ENCODE assay signal across 16 mouse cellular contexts in genomic region chr11:79017161-79017606, GRCm38 (mm10). TPM values are rescaled to one million over a fixed set of nuclear protein-coding genes. Genes with fewer than 3 reads are reported as not detected.
DNase-seq lines count a peak whose midpoint lies in the region; ATAC-seq and TF ChIP-seq lines count a peak whose summit lies in the region.
"Had no signal": no experiment of that assay in that cellular context is flagged by ENCODE, and none has a peak within 500 bp of the region (broad histone marks: within the 10 kb centered on the region; RNA-seq: fewer than 3 reads in every experiment).

No protein-coding gene starts in this region.

- H3K27ac ChIP-seq in liver, embryonic 12.5 days, result peak overlapping the region; percentile 32; the same call in 1 of the 2 replicates
- no peak overlapping the region for H3K27ac ChIP-seq in liver, embryonic 11.5 days (ENCODE audit: low read depth, low read length)
- H3K27ac ChIP-seq in MEL (ENCODE audit: control insufficient read depth, low read depth, low read length) (peak overlapping the region; percentile 29; the same call in 1 of the 2 replicates), macrophage (0 out of 2 replicates have a peak overlapping the region, but pooled peaks have one; percentile 1)
- no peak overlapping the region for H3K27ac ChIP-seq in intestine, postnatal 0 days (ENCODE audit: low read depth, low read length)
- H3K27ac ChIP-seq: forebrain, embryonic 12.5 days; liver, embryonic 15.5 days; neural tube, embryonic 13.5 days had no signal

- peak in 1 of 2 experiments; percentile 26; a peak in 1 of 4 replicates for TF ChIP-seq POLR2A in MEL (IDR thresholded peaks at IDR 0.05; ENCODE audit: control insufficient read depth in 1 of 2, insufficient read depth in 1 of 2, low read depth in 1 of 2, low read length in 2 of 2, poor library complexity in 1 of 2)

- peaks cover 49% of the 10 kb centered on the region for H3K36me3 ChIP-seq in liver, embryonic 12.5 days
- H3K36me3 ChIP-seq in liver, embryonic 11.5 days (ENCODE audit: control insufficient read depth, insufficient read depth, low read length), result peaks cover 8% of the 10 kb centered on the region; the same call in 1 of the 2 replicates
- H3K36me3 ChIP-seq in MEL (ENCODE audit: control insufficient read depth in 1 of 2, insufficient read depth in 2 of 2, low read length in 2 of 2) (peaks cover 0 to 7% of the 10 kb centered on the region in 2 experiments; a peak in 2 of 4 replicates), macrophage (ENCODE audit: inconsistent target) (no peaks in the 10 kb centered on the region)
- peaks cover 78% of the 10 kb centered on the region for H3K36me3 ChIP-seq in intestine, postnatal 0 days (ENCODE audit: control insufficient read depth, insufficient read depth)

- TF ChIP-seq RAD21 in MEL (IDR thresholded peaks at IDR 0.05; ENCODE audit: low read depth, low read length), result no peak

- H3K9ac ChIP-seq in liver, embryonic 12.5 days, result no peak overlapping the region
- no peak overlapping the region for H3K9ac ChIP-seq in liver, embryonic 11.5 days (ENCODE audit: low read depth, low read length)
- peak overlapping the region; percentile 60 for H3K9ac ChIP-seq in MEL (ENCODE audit: control insufficient read depth, low read depth, low read length, poor library complexity, severe bottlenecking)
- H3K9ac ChIP-seq in intestine, postnatal 0 days (ENCODE audit: low read depth, low read length), result no peak overlapping the region
- H3K9ac ChIP-seq: forebrain, embryonic 12.5 days; liver, embryonic 15.5 days had no signal

- 43% methylated on average over 7 of the region's 7 CpGs for WGBS in liver, embryonic 12.5 days (ENCODE audit: insufficient replicate concordance)
- 51% methylated on average over 7 of the region's 7 CpGs for WGBS in liver, embryonic 11.5 days
- 4% methylated on average over 7 of the region's 7 CpGs for WGBS in macrophage (ENCODE audit: missing documents)
- 77% methylated on average over 7 of the region's 7 CpGs for WGBS in intestine, postnatal 0 days

- H3K9me3 ChIP-seq in liver, embryonic 12.5 days (replicated peaks), result no peaks in the 10 kb centered on the region
- no peaks in the 10 kb centered on the region for H3K9me3 ChIP-seq in liver, embryonic 11.5 days (ENCODE audit: control insufficient read depth, low read length)
- H3K9me3 ChIP-seq in MEL (replicated peaks; ENCODE audit: insufficient read depth, low read length), result no peaks in the 10 kb centered on the region
- H3K9me3 ChIP-seq in intestine, postnatal 0 days (ENCODE audit: control insufficient read depth), result no peaks in the 10 kb centered on the region
- H3K9me3 ChIP-seq: forebrain, embryonic 12.5 days; liver, embryonic 15.5 days; neural tube, embryonic 13.5 days had no signal

- no peaks in the 10 kb centered on the region for H3K27me3 ChIP-seq in liver, embryonic 12.5 days (replicated peaks)
- H3K27me3 ChIP-seq in liver, embryonic 11.5 days (replicated peaks; ENCODE audit: control insufficient read depth, insufficient read depth, low read length), result no peaks in the 10 kb centered on the region
- no peaks in the 10 kb centered on the region for H3K27me3 ChIP-seq in MEL (ENCODE audit: control insufficient read depth in 1 of 2, insufficient read depth in 2 of 2, low read length in 2 of 2)
- no peaks in the 10 kb centered on the region for H3K27me3 ChIP-seq in intestine, postnatal 0 days (replicated peaks; ENCODE audit: control insufficient read depth, insufficient read depth, low read length)
- H3K27me3 ChIP-seq: forebrain, embryonic 12.5 days; liver, embryonic 15.5 days; neural tube, embryonic 13.5 days had no signal

- H3K79me2 ChIP-seq in MEL (ENCODE audit: control insufficient read depth, insufficient read depth, low read length, poor library complexity), result no peaks in the 10 kb centered on the region
- no peaks in the 10 kb centered on the region for H3K79me2 ChIP-seq in macrophage (ENCODE audit: inconsistent target)

- H3K4me3 ChIP-seq in liver, embryonic 12.5 days, result no peak overlapping the region
- no peak overlapping the region for H3K4me3 ChIP-seq in liver, embryonic 11.5 days (ENCODE audit: low read depth, low read length)
- peak overlapping the region; percentile 2 to 22; a peak in 2 of 4 replicates for H3K4me3 ChIP-seq in MEL (ENCODE audit: control insufficient read depth in 1 of 2, insufficient read depth in 1 of 2, low read depth in 2 of 2, low read length in 2 of 2)
- H3K4me3 ChIP-seq in macrophage (ENCODE audit: inconsistent target), result no peak overlapping the region
- no peak overlapping the region for H3K4me3 ChIP-seq in intestine, postnatal 0 days (ENCODE audit: low read depth, low read length)
- H3K4me3 ChIP-seq: forebrain, embryonic 12.5 days; liver, embryonic 15.5 days; neural tube, embryonic 13.5 days had no signal

- no peak; a peak in 1 of 4 replicates for TF ChIP-seq EP300 in MEL (IDR thresholded peaks at IDR 0.05; ENCODE audit: low read depth in 1 of 2, low read length in 2 of 2)

- peaks cover 46% of the 10 kb centered on the region for H3K4me1 ChIP-seq in liver, embryonic 12.5 days
- H3K4me1 ChIP-seq in liver, embryonic 11.5 days (replicated peaks; ENCODE audit: control insufficient read depth, insufficient read depth, low read length), result peaks cover 27% of the 10 kb centered on the region
- H3K4me1 ChIP-seq in MEL (ENCODE audit: control insufficient read depth in 1 of 2, insufficient read depth in 2 of 2, low read length in 2 of 2), result peaks cover 5 to 9% of the 10 kb centered on the region in 2 experiments; a peak in 2 of 4 replicates
- no peaks in the 10 kb centered on the region for H3K4me1 ChIP-seq in intestine, postnatal 0 days (replicated peaks; ENCODE audit: control insufficient read depth, insufficient read depth, low read length)

- no peak overlapping the region for H3K4me2 ChIP-seq in liver, embryonic 12.5 days
- H3K4me2 ChIP-seq in liver, embryonic 11.5 days, result no peak overlapping the region
- no peak overlapping the region for H3K4me2 ChIP-seq in intestine, postnatal 0 days (replicated peaks; ENCODE audit: low read depth)
- H3K4me2 ChIP-seq: forebrain, embryonic 12.5 days; liver, embryonic 15.5 days; neural tube, embryonic 13.5 days had no signal

- no peak for DNase-seq in liver, embryonic 11.5 days (ENCODE audit: low spot score)
- peak; percentile 84 to 87 for DNase-seq in B cell, adult 2 months
- DNase-seq in MEL (ENCODE audit: low read depth, low spot score), result peak; percentile 78
- DNase-seq in gastrocnemius, adult 18-20 months (ENCODE audit: low spot score), result no peak
- no peak for DNase-seq in Muller cell, postnatal 12 days (ENCODE audit: inconsistent ontology term)
- DNase-seq: cerebellum, adult 11-12 months; kidney, adult 9 months; left cerebral cortex, postnatal 4 days had no signal

- ATAC-seq in liver, embryonic 12.5 days, result no peak
- ATAC-seq in liver, embryonic 11.5 days (replicated peaks; ENCODE audit: low FRiP score), result no peak
- ATAC-seq in intestine, postnatal 0 days, result no peak
- ATAC-seq: CD4-positive, CD25-positive, alpha-beta regulatory T cell, adult 4 months; midbrain, embryonic 16.5 days had no signal

- TF ChIP-seq CTCF in MEL (IDR thresholded peaks at IDR 0.05 in 2 of 3, conservative IDR thresholded peaks at IDR 0.05 in 1 of 3; ENCODE audit: control insufficient read depth in 1 of 3, insufficient read depth in 1 of 3, low read depth in 2 of 3, low read length in 3 of 3, poor library complexity in 1 of 3, severe bottlenecking in 1 of 3), result no peak
- TF ChIP-seq CTCF in intestine, postnatal 0 days (IDR thresholded peaks at IDR 0.05; ENCODE audit: low read depth), result no peak

TF ChIP-seq in MEL, 35 proteins besides CTCF, POLR2A, EP300 and RAD21:
- TF ChIP-seq SIN3A (IDR thresholded peaks at IDR 0.05; ENCODE audit: low read length), result 0 out of 2 replicates have a peak, but pooled peaks have one; percentile 5
- TF ChIP-seq RCOR1 (IDR thresholded peaks at IDR 0.05; ENCODE audit: low read depth, low read length), result no peak

RNA-seq across cellular contexts. Expression of gene Lgals9, which starts 32.4 kb away (rescaled TPM):
- polyA plus RNA-seq in liver, embryonic 12.5 days (2016; fragmentation: Nextera tagmentation; extraction: Ambion mirVana), result 40.8 and 45.7 TPM in 2 replicates
- polyA plus RNA-seq in liver, embryonic 11.5 days (2014; fragmentation: Nextera tagmentation; extraction: Ambion mirVana), result 44.1 and 47.1 TPM in 2 replicates
- 160 and 184 TPM in 2 replicates for total RNA-seq in MEL (2012; rRNA removed)
- 100 to 1,000 TPM; 228 to 287 TPM for polyA plus RNA-seq in MEL (2012; ENCODE audit: insufficient read depth in 1 of 2, insufficient read length in 2 of 2, low read depth in 1 of 2, low replicate concordance in 2 of 2, missing spikeins in 1 of 2)
- 100 to 1,000 TPM in 16 of 26 experiments, 10 to 100 TPM in 10; 33.3 to 371 (median 145) TPM for total RNA-seq in macrophage (2018; cell fraction: chromatin; rRNA removed)
- 100 to 1,000 TPM; 260 to 946 (median 518) TPM for total RNA-seq in macrophage (2018; cell fraction: cytosol; rRNA removed)
- total RNA-seq in macrophage (2018; cell fraction: nucleus; rRNA removed), result 100 to 1,000 TPM in 21 of 26 experiments, 10 to 100 TPM in 5; 76.4 to 409 (median 272) TPM
- 323 to 421 TPM (median 415 TPM) in 3 replicates for polyA plus RNA-seq in macrophage (2018)
- 526 and 586 TPM in 2 replicates for polyA plus RNA-seq in intestine, postnatal 0 days (2015; fragmentation: Nextera tagmentation; extraction: Ambion mirVana)
- total RNA-seq in gastrocnemius, adult 18-20 months (2021), result 1 to 10 TPM; 6.0 to 9.3 TPM

Comparison
In these comparisons a context has a peak if more than half of its experiments do, and no peak if none do; other contexts are left out.
1. H3K27ac ChIP-seq: peak in liver, embryonic 12.5 days (single experiment), MEL (single experiment) and macrophage (single experiment); none in liver, embryonic 11.5 days (single experiment) and intestine, postnatal 0 days (single experiment).
2. H3K4me3 ChIP-seq: peak in MEL (2 of 2); none in liver, embryonic 12.5 days (single experiment), liver, embryonic 11.5 days (single experiment), macrophage (single experiment) and intestine, postnatal 0 days (single experiment).
3. DNase-seq: peak in B cell, adult 2 months (2 of 2) and MEL (single experiment); none in liver, embryonic 11.5 days (single experiment), gastrocnemius, adult 18-20 months (single experiment) and Muller cell, postnatal 12 days (single experiment).